Comparison of ENCODE assay signal across 8 mouse cellular contexts in the genomic region with DNA sequence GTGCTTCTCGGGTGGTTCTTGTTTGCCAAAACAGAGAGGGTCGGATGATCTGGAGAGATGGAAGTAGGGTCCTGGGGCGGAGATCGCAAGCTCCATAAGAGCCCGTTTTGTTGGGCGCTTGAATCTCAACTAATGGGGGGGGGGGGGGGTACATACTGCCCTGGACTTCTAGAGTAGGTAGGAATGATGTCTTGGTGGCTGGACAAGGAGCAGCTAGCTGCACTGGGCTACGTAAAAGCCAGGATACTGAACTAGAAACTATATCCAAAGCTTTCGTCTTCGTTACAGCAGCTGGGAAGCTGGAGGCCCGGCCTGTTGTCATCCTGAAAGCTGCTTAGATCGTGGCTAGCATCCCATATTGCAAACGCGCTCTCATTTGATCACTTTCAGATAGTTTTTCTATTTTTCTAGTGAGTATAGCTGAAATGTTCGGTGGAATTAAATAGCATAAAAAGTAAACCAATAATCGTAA. TPM values are rescaled to one million over a fixed set of nuclear protein-coding genes. Genes with fewer than 3 reads are reported as not detected.
DNase-seq lines count a peak whose midpoint lies in the region; ATAC-seq and TF ChIP-seq lines count a peak whose summit lies in the region.

No protein-coding gene starts in this region.

- intact Hi-C loops in heart, postnatal 36 days (cut with DNase I): loop anchor here (5.0 kb wide), 2 partner anchors 33 to 112 kb away; a partner anchor contains a TSS

- no peaks in the 10 kb centered on the region for H3K36me3 ChIP-seq in heart, embryonic 11.5 days (ENCODE audit: control insufficient read depth, insufficient read depth, low read length)
- peaks cover 16 to 25% of the 10 kb centered on the region in 2 experiments for H3K36me3 ChIP-seq in CH12.LX (replicated peaks in 1 of 2; ENCODE audit: control insufficient read depth in 1 of 2, insufficient read depth in 1 of 2, low read length in 1 of 2)
- H3K36me3 ChIP-seq in forebrain, embryonic 10.5 days (replicated peaks): peaks cover 29% of the 10 kb centered on the region
- peaks cover 16% of the 10 kb centered on the region; the same call in 1 of the 2 replicates for H3K36me3 ChIP-seq in limb, embryonic 15.5 days
- peaks cover 10% of the 10 kb centered on the region for H3K36me3 ChIP-seq in stomach, embryonic 14.5 days (ENCODE audit: control insufficient read depth, insufficient read depth, low read length)

- H3K27ac ChIP-seq in heart, embryonic 11.5 days (ENCODE audit: low read depth, low read length): no peak overlapping the region; the same call in 1 of the 2 replicates
- no peak overlapping the region for H3K27ac ChIP-seq in CH12.LX (ENCODE audit: insufficient read depth, low read depth)
- peak overlapping the region; percentile 97 for H3K27ac ChIP-seq in forebrain, embryonic 10.5 days
- peak overlapping the region; percentile 88 for H3K27ac ChIP-seq in limb, embryonic 15.5 days
- H3K27ac ChIP-seq in stomach, embryonic 14.5 days (ENCODE audit: low read length): peak overlapping the region; percentile 39; the same call in 1 of the 2 replicates

- in situ Hi-C loops in CH12.LX (cut with MboI; ENCODE audit: low pct_ligation_motif_present, low pct_unique_long_range_greater_than_20kb, low sequenced_read_pairs): no loop called here

- ATAC-seq in heart, embryonic 11.5 days (replicated peaks; ENCODE audit: insufficient number of reproducible peaks, low FRiP score, low TSS enrichment): peak; percentile 9; the same call in 1 of the 2 replicates
- ATAC-seq in limb, embryonic 15.5 days (ENCODE audit: insufficient number of reproducible peaks, low FRiP score, low TSS enrichment, low read depth): peak; percentile 20; the same call in 1 of the 2 replicates
- peak; percentile 29; the same call in 1 of the 2 replicates for ATAC-seq in stomach, embryonic 14.5 days (ENCODE audit: insufficient number of reproducible peaks, insufficient read depth, low FRiP score, low read depth)

- DNase-seq in heart, postnatal 36 days: no peak
- DNase-seq in CH12.LX (ENCODE audit: extremely low read depth): peak; percentile 31
- DNase-seq in forebrain, embryonic 10.5 days (ENCODE audit: extremely low spot score, low spot score): no peak
- DNase-seq in spleen, postnatal 4 days (ENCODE audit: low spot score in 2 of 2): no peak
- DNase-seq in frontal cortex, postnatal 10 days (ENCODE audit: low spot score in 2 of 2): no peak

- 0 out of 2 replicates have a peak, but pooled peaks have one; percentile 65 for TF ChIP-seq POLR2A in CH12.LX (IDR thresholded peaks at IDR 0.05; ENCODE audit: low read depth, low read length)

- dilution Hi-C loops in CH12.LX (cut with MboI; ENCODE audit: extremely low pct_ligation_motif_present, extremely low pct_unique_long_range_greater_than_20kb, low sequenced_read_pairs): no loop called here

- TF ChIP-seq RAD21 in CH12.LX (IDR thresholded peaks at IDR 0.05; ENCODE audit: low read depth, low read length): no peak

- no peak for TF ChIP-seq EP300 in CH12.LX (IDR thresholded peaks at IDR 0.05; ENCODE audit: low read length)

- no peak for TF ChIP-seq CTCF in CH12.LX (conservative IDR thresholded peaks at IDR 0.05 in 1 of 2, IDR thresholded peaks at IDR 0.05 in 1 of 2; ENCODE audit: low read depth in 2 of 2, low read length in 2 of 2)

- H3K4me2 ChIP-seq in heart, embryonic 11.5 days: peak overlapping the region; percentile 75
- H3K4me2 ChIP-seq in CH12.LX (ENCODE audit: insufficient read depth, low read depth, poor library complexity, severe bottlenecking): no peak overlapping the region
- peak overlapping the region; percentile 38 for H3K4me2 ChIP-seq in limb, embryonic 15.5 days
- peak overlapping the region; percentile 74 for H3K4me2 ChIP-seq in stomach, embryonic 14.5 days (replicated peaks; ENCODE audit: low read depth, low read length)

- 1% methylated on average over 15 of the region's 15 CpGs for WGBS in heart, embryonic 11.5 days (ENCODE audit: insufficient replicate concordance)
- WGBS in forebrain, embryonic 10.5 days: under 1% methylated on average over 15 of the region's 15 CpGs
- WGBS in limb, embryonic 15.5 days: under 1% methylated on average over 15 of the region's 15 CpGs
- WGBS in stomach, embryonic 14.5 days: 2% methylated on average over 15 of the region's 15 CpGs

- H3K9me3 ChIP-seq in heart, embryonic 11.5 days (replicated peaks; ENCODE audit: control insufficient read depth, low read length): no peaks in the 10 kb centered on the region
- no peaks in the 10 kb centered on the region for H3K9me3 ChIP-seq in CH12.LX (replicated peaks; ENCODE audit: low read length)
- H3K9me3 ChIP-seq in forebrain, embryonic 10.5 days: no peaks in the 10 kb centered on the region
- H3K9me3 ChIP-seq in limb, embryonic 15.5 days: no peaks in the 10 kb centered on the region
- H3K9me3 ChIP-seq in stomach, embryonic 14.5 days (ENCODE audit: control insufficient read depth, low read depth, low read length): no peaks in the 10 kb centered on the region

- peaks cover 50% of the 10 kb centered on the region for H3K79me2 ChIP-seq in CH12.LX (replicated peaks; ENCODE audit: control insufficient read depth, extremely low read depth, insufficient read depth, poor library complexity, severe bottlenecking)

- no peaks in the 10 kb centered on the region for H3K27me3 ChIP-seq in heart, embryonic 11.5 days (ENCODE audit: control insufficient read depth, insufficient read depth, low read length)
- H3K27me3 ChIP-seq in CH12.LX (replicated peaks): no peaks in the 10 kb centered on the region
- no peaks in the 10 kb centered on the region for H3K27me3 ChIP-seq in forebrain, embryonic 10.5 days (ENCODE audit: poor library complexity, severe bottlenecking)
- H3K27me3 ChIP-seq in limb, embryonic 15.5 days: no peaks in the 10 kb centered on the region
- H3K27me3 ChIP-seq in stomach, embryonic 14.5 days (ENCODE audit: control insufficient read depth, insufficient read depth, low read length): no peaks in the 10 kb centered on the region

- H3K9ac ChIP-seq in heart, embryonic 11.5 days (ENCODE audit: low read depth, low read length): peak overlapping the region; percentile 91
- peak overlapping the region; percentile 80 for H3K9ac ChIP-seq in CH12.LX (ENCODE audit: insufficient read depth, low read depth)
- peak overlapping the region; percentile 82 for H3K9ac ChIP-seq in limb, embryonic 15.5 days
- peak overlapping the region; percentile 88 for H3K9ac ChIP-seq in stomach, embryonic 14.5 days (replicated peaks; ENCODE audit: low read depth, low read length)

- H3K4me3 ChIP-seq in heart, embryonic 11.5 days (ENCODE audit: low read depth, low read length): peak overlapping the region; percentile 73
- peak overlapping the region; percentile 70 to 91 (median 82) for H3K4me3 ChIP-seq in CH12.LX (replicated peaks in 1 of 3; ENCODE audit: low read depth in 2 of 3, low read length in 2 of 3, poor library complexity in 1 of 3)
- H3K4me3 ChIP-seq in forebrain, embryonic 10.5 days: peak overlapping the region; percentile 83
- H3K4me3 ChIP-seq in limb, embryonic 15.5 days: peak overlapping the region; percentile 78
- peak overlapping the region; percentile 83 for H3K4me3 ChIP-seq in stomach, embryonic 14.5 days (ENCODE audit: low read depth, low read length)

- peaks cover 9% of the 10 kb centered on the region; the same call in 1 of the 2 replicates for H3K4me1 ChIP-seq in heart, embryonic 11.5 days (ENCODE audit: control insufficient read depth, insufficient read depth, low read length)
- H3K4me1 ChIP-seq in CH12.LX (ENCODE audit: control insufficient read depth in 1 of 2, insufficient read depth in 2 of 2): peaks cover 0 to 40% of the 10 kb centered on the region in 2 experiments; a peak in 3 of 4 replicates
- peaks cover 25% of the 10 kb centered on the region for H3K4me1 ChIP-seq in forebrain, embryonic 10.5 days
- peaks cover 10% of the 10 kb centered on the region for H3K4me1 ChIP-seq in limb, embryonic 15.5 days
- 0 out of 2 replicates have a peak, but pooled peaks cover 11% of the 10 kb centered on the region for H3K4me1 ChIP-seq in stomach, embryonic 14.5 days (ENCODE audit: control insufficient read depth, insufficient read depth, low read length)

RNA-seq across cellular contexts. Expression of a gene that starts 0.4 kb away (rescaled TPM):
- 51.8 and 55.5 TPM in 2 replicates for polyA plus RNA-seq in heart, embryonic 11.5 days (2014; fragmentation: Nextera tagmentation; extraction: Ambion mirVana)
- total RNA-seq in heart, postnatal 36 days (2021): 10 to 100 TPM; 46.4 to 50.7 TPM
- total RNA-seq in CH12.LX (2012; rRNA removed) (40.8 and 53.8 TPM in 2 replicates), CH12.LX (2014; rRNA removed) (45.3 and 51.8 TPM in 2 replicates)
- 57.4 and 57.5 TPM in 2 replicates for polyA plus RNA-seq in CH12.LX (2012; ENCODE audit: insufficient read length, low read depth)
- polyA plus RNA-seq in forebrain, embryonic 10.5 days (2016; fragmentation: Nextera tagmentation; extraction: Ambion mirVana): 52.4 and 56.7 TPM in 2 replicates
- 63.9 and 67.0 TPM in 2 replicates for polyA plus RNA-seq in limb, embryonic 15.5 days (2015; fragmentation: Nextera tagmentation; extraction: Ambion mirVana)
- 59.6 and 62.6 TPM in 2 replicates for polyA plus RNA-seq in stomach, embryonic 14.5 days (2014; fragmentation: Nextera tagmentation; extraction: Ambion mirVana)

RNA-seq across cellular contexts. Expression of a gene that starts 0.4 kb away (rescaled TPM):
- 346 and 441 TPM in 2 replicates for polyA plus RNA-seq in heart, embryonic 11.5 days (2014; fragmentation: Nextera tagmentation; extraction: Ambion mirVana)
- 1,000 to 10,000 TPM; 1,522 to 1,570 TPM for total RNA-seq in heart, postnatal 36 days (2021)
- 161 and 165 TPM in 2 replicates for total RNA-seq in CH12.LX (2012; rRNA removed)
- 107 and 120 TPM in 2 replicates for total RNA-seq in CH12.LX (2014; rRNA removed)
- polyA plus RNA-seq in CH12.LX (2012; ENCODE audit: insufficient read length, low read depth): 249 and 255 TPM in 2 replicates
- polyA plus RNA-seq in forebrain, embryonic 10.5 days (2016; fragmentation: Nextera tagmentation; extraction: Ambion mirVana): 274 and 282 TPM in 2 replicates
- 217 and 241 TPM in 2 replicates for polyA plus RNA-seq in limb, embryonic 15.5 days (2015; fragmentation: Nextera tagmentation; extraction: Ambion mirVana)
- 205 and 230 TPM in 2 replicates for polyA plus RNA-seq in stomach, embryonic 14.5 days (2014; fragmentation: Nextera tagmentation; extraction: Ambion mirVana)

RNA-seq across cellular contexts. Expression of a gene that starts 13.3 kb away (rescaled TPM):
- polyA plus RNA-seq in heart, embryonic 11.5 days (2014; fragmentation: Nextera tagmentation; extraction: Ambion mirVana): 0.60 and 1.3 TPM in 2 replicates
- 10 to 100 TPM; 68.0 to 78.6 TPM for total RNA-seq in heart, postnatal 36 days (2021)
- total RNA-seq in CH12.LX (2012; rRNA removed) (0.17 TPM in 2 replicates), CH12.LX (2014; rRNA removed) (not detected in 2 replicates)
- polyA plus RNA-seq in CH12.LX (2012; ENCODE audit: insufficient read length, low read depth): not detected in 2 replicates
- polyA plus RNA-seq in forebrain, embryonic 10.5 days (2016; fragmentation: Nextera tagmentation; extraction: Ambion mirVana): not detected in 2 replicates
- 0.10 TPM in 1 of 2 replicates, not detected in the other for polyA plus RNA-seq in limb, embryonic 15.5 days (2015; fragmentation: Nextera tagmentation; extraction: Ambion mirVana)
- not detected in 2 replicates for polyA plus RNA-seq in stomach, embryonic 14.5 days (2014; fragmentation: Nextera tagmentation; extraction: Ambion mirVana)

RNA-seq across cellular contexts. Expression of a gene that starts 33.1 kb away (rescaled TPM):
- polyA plus RNA-seq in heart, embryonic 11.5 days (2014; fragmentation: Nextera tagmentation; extraction: Ambion mirVana): 102 and 103 TPM in 2 replicates
- total RNA-seq in heart, postnatal 36 days (2021): 10 to 100 TPM; 42.2 to 47.1 TPM
- total RNA-seq in CH12.LX (2012; rRNA removed) (124 and 134 TPM in 2 replicates), CH12.LX (2014; rRNA removed) (213 and 246 TPM in 2 replicates)
- 136 and 139 TPM in 2 replicates for polyA plus RNA-seq in CH12.LX (2012; ENCODE audit: insufficient read length, low read depth)
- 129 and 130 TPM in 2 replicates for polyA plus RNA-seq in forebrain, embryonic 10.5 days (2016; fragmentation: Nextera tagmentation; extraction: Ambion mirVana)
- polyA plus RNA-seq in limb, embryonic 15.5 days (2015; fragmentation: Nextera tagmentation; extraction: Ambion mirVana): 157 and 158 TPM in 2 replicates
- 157 and 174 TPM in 2 replicates for polyA plus RNA-seq in stomach, embryonic 14.5 days (2014; fragmentation: Nextera tagmentation; extraction: Ambion mirVana)

RNA-seq across cellular contexts. Expression of a gene that starts 40.2 kb away (rescaled TPM):
- 3.3 and 4.4 TPM in 2 replicates for polyA plus RNA-seq in heart, embryonic 11.5 days (2014; fragmentation: Nextera tagmentation; extraction: Ambion mirVana)
- total RNA-seq in heart, postnatal 36 days (2021): 1 to 10 TPM; 2.6 to 3.6 TPM
- 0.85 and 1.2 TPM in 2 replicates for total RNA-seq in CH12.LX (2012; rRNA removed)
- 6.9 and 8.5 TPM in 2 replicates for total RNA-seq in CH12.LX (2014; rRNA removed)
- 2.4 and 3.0 TPM in 2 replicates for polyA plus RNA-seq in CH12.LX (2012; ENCODE audit: insufficient read length, low read depth)
- polyA plus RNA-seq in forebrain, embryonic 10.5 days (2016; fragmentation: Nextera tagmentation; extraction: Ambion mirVana): 4.3 and 6.5 TPM in 2 replicates
- 5.5 and 5.7 TPM in 2 replicates for polyA plus RNA-seq in limb, embryonic 15.5 days (2015; fragmentation: Nextera tagmentation; extraction: Ambion mirVana)
- 6.9 and 7.6 TPM in 2 replicates for polyA plus RNA-seq in stomach, embryonic 14.5 days (2014; fragmentation: Nextera tagmentation; extraction: Ambion mirVana)

Comparison
In these comparisons a context has a peak if more than half of its experiments do, and no peak if none do; other contexts are left out.
1. H3K27ac ChIP-seq: peak in forebrain, embryonic 10.5 days (single experiment), limb, embryonic 15.5 days (single experiment) and stomach, embryonic 14.5 days (single experiment); none in heart, embryonic 11.5 days (single experiment) and CH12.LX (single experiment).
2. Peak in every context shown above with its lines, with median percentiles within 50 percentile points of each other: ATAC-seq, H3K4me3 ChIP-seq and H3K9ac ChIP-seq.